Mouse (Mus musculus): ENCODE results near the gene Gm16434. TPM values are rescaled to one million over a fixed set of nuclear protein-coding genes. Genes with fewer than 3 reads are reported as not detected.
"Not testable (repeated sequence)": the region's sequence is repeated elsewhere in the genome, so short reads cannot be mapped to it uniquely, and the experiment has no call there.

Gm16434 gene
- polyA plus RNA-seq (2011; ENCODE audit: insufficient read depth, insufficient read length, low replicate concordance, missing spikeins), result not detected in 2 replicates

- not testable (repeated sequence) for H3K27ac ChIP-seq (ENCODE audit: control insufficient read depth, insufficient read depth, low read depth, low read length, poor library complexity); H3K4me3 ChIP-seq (replicated peaks; ENCODE audit: control insufficient read depth, low read depth, low read length); H3K4me1 ChIP-seq (ENCODE audit: control insufficient read depth, insufficient read depth, low read length)
- no CpG with 5 or more reads among the region's 2 CpGs for WGBS
Measured at GRCm38 (mm10) chr14:7194440-7194839, at the start of gene Gm16434. Gene Gm16434, minus strand, starts transcription at chr14:7194540.

DNA sequence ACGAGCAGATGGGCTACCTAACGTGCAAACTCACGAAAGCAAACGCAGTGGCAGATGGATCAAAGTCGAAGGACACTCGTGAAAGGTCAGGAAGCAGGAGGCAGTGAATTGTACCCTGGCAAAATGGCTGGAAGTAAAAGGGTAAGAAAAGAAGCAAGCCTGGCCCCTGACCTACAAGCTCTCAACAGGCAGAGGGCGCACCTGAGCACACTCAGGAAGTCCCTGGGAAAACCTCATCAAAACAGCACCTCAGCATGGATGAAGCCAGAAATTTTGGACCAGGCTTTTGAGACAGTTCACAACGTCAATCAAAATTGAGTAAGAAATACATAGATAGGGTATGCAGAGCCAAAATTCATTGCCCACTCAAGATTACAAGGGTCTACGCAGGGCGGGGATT is 49.2 kb upstream of the Gm16434 start:
- not testable (repeated sequence) for H3K27ac ChIP-seq (ENCODE audit: control insufficient read depth, insufficient read depth, low read depth, low read length, poor library complexity); H3K4me1 ChIP-seq (ENCODE audit: control insufficient read depth, insufficient read depth, low read length); H3K4me3 ChIP-seq (replicated peaks; ENCODE audit: control insufficient read depth, low read depth, low read length)
- 4% methylated on average over 8 of the region's 10 CpGs for WGBS

DNA sequence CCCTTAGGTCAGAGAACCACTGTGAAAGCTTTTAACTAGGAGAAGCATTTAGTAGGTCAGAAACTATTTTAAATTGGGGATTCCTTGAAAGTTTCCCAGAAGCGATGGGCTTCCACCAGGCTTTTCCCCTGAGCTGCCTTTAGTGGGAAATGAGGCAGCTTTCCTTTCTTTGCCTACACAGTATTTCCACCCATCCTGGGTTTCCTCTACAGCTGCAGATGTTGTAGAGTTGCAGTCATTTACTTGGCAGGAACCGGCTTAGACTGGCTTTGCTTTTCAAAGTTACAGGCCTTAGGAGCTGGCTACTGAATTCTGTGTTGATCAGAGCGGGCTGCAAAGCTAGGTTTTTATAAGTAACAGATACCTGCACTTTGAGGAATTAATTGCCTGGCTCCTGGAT is 5.7 kb upstream of the Gm16434 start:
- not testable (repeated sequence) for H3K4me3 ChIP-seq (replicated peaks; ENCODE audit: control insufficient read depth, low read depth, low read length); H3K4me1 ChIP-seq (ENCODE audit: control insufficient read depth, insufficient read depth, low read length); H3K27ac ChIP-seq (ENCODE audit: control insufficient read depth, insufficient read depth, low read depth, low read length, poor library complexity)
- WGBS, result 70% methylated on average over 3 of the region's 3 CpGs

DNA sequence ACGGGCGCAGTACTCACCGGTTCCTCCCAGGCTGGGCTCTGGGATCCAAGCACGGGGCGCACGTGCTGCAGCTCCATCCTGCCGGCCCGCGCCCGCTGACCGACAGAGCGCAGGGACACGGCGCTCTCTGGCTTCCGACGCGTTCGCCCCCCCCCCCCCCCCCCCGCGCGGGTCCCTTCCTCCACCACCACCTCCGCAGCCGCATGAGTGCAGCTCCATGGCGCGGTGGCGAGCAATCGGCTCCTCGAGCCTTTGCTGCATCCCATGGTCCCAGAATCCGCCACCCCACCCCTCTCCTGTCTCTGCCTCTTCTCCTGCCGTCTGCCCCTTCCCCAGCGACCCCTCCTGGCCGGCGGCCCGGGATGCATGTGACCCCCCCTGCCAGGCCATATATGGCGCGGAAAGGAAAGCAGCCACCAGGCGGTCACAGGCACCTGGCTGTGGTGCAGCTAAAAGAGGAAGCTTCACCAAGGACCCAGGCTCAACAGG is 19.8 kb downstream of the Gm16434 start, which contains the start of gene Gm3512:
Gene Gm3512 (minus strand): TSS at position 51 of the 489 bp plus-strand sequence.
- WGBS, result no CpG with 5 or more reads among the region's 37 CpGs
- H3K27ac ChIP-seq (ENCODE audit: control insufficient read depth, insufficient read depth, low read depth, low read length, poor library complexity); H3K4me1 ChIP-seq (ENCODE audit: control insufficient read depth, insufficient read depth, low read length); H3K4me3 ChIP-seq (replicated peaks; ENCODE audit: control insufficient read depth, low read depth, low read length): not testable (repeated sequence)

Other genes with a start within 250 kb of the Gm16434 start
- gene Gm6356, start 220.7 kb downstream of the Gm16434 start, polyA plus RNA-seq (2011; ENCODE audit: insufficient read depth, insufficient read length, low replicate concordance, missing spikeins), result not detected in 2 replicates
- not detected in 2 replicates for gene Gm10406, start 167.1 kb downstream of the Gm16434 start, polyA plus RNA-seq (2011; ENCODE audit: insufficient read depth, insufficient read length, low replicate concordance, missing spikeins)
- gene Gm3685, start 149.6 kb downstream of the Gm16434 start, polyA plus RNA-seq (2011; ENCODE audit: insufficient read depth, insufficient read length, low replicate concordance, missing spikeins), result not detected in 2 replicates
- not detected in 2 replicates for gene Gm3696, start 93.9 kb downstream of the Gm16434 start, polyA plus RNA-seq (2011; ENCODE audit: insufficient read depth, insufficient read length, low replicate concordance, missing spikeins)
- gene Gm6676, start 69.1 kb downstream of the Gm16434 start, polyA plus RNA-seq (2011; ENCODE audit: insufficient read depth, insufficient read length, low replicate concordance, missing spikeins), result not detected in 2 replicates
- not detected in 2 replicates for gene Gm3512, start 20.0 kb downstream of the Gm16434 start, polyA plus RNA-seq (2011; ENCODE audit: insufficient read depth, insufficient read length, low replicate concordance, missing spikeins)
- not detected in 2 replicates for gene Gm3727, start 70.2 kb upstream of the Gm16434 start, polyA plus RNA-seq (2011; ENCODE audit: insufficient read depth, insufficient read length, low replicate concordance, missing spikeins)
- not detected in 2 replicates for gene Gm3739, start 120.5 kb upstream of the Gm16434 start, polyA plus RNA-seq (2011; ENCODE audit: insufficient read depth, insufficient read length, low replicate concordance, missing spikeins)
- not detected in 2 replicates for gene Gm5797, start 137.9 kb upstream of the Gm16434 start, polyA plus RNA-seq (2011; ENCODE audit: insufficient read depth, insufficient read length, low replicate concordance, missing spikeins)
- gene Gm8374, start 170.6 kb upstream of the Gm16434 start, polyA plus RNA-seq (2011; ENCODE audit: insufficient read depth, insufficient read length, low replicate concordance, missing spikeins), result not detected in 2 replicates

Measured in bone marrow, adult 2 months (tissue).